Mouse (Mus musculus) forebrain, postnatal 0 days (tissue): ENCODE measurements at regions not wholly inside any gene's neighbourhood (a gene's known extent, or its start where the extent isn't known, plus 50 kb on each side); places are given as distances from the start of the nearest gene placed in this dataset.

ENCODE experiments used
- ATAC-seq: fragments of 200-750 bp; cut with Nextera tagmentation; 2 replicates; pipeline ENCODE4 v1.8.0; 2017; ENCODE audit warnings: mild to moderate bottlenecking, moderate library complexity
- DNase-seq: peaks from one replicate; pipeline ENCODE4 v3.0.0-alpha.2; 2015
- H3K27ac ChIP-seq: fragments of 300-500 bp; sonication (generic); 2 replicates; pipeline ENCODE4 v1.5.1; 2014; ENCODE audit warnings: low read depth, mild to moderate bottlenecking, antibody characterized with exemption, low read length, moderate library complexity, mixed read lengths
- H3K27me3 ChIP-seq: fragments of 300-500 bp; sonication (generic); 2 replicates; pipeline ENCODE4 v1.6.1; 2014; ENCODE audit warnings: mild to moderate bottlenecking, low read length, mixed read lengths; ENCODE audit not compliant: insufficient read depth
- H3K36me3 ChIP-seq: fragments of 300-500 bp; sonication (generic); 2 replicates; pipeline ENCODE4 v1.6.1; 2014; ENCODE audit warnings: mild to moderate bottlenecking, moderate library complexity; ENCODE audit not compliant: insufficient read depth
- H3K4me1 ChIP-seq: fragments of 300-500 bp; sonication (generic); 2 replicates; pipeline ENCODE4 v1.6.1; 2014; ENCODE audit warnings: antibody characterized with exemption; ENCODE audit not compliant: insufficient read depth
- H3K4me2 ChIP-seq: fragments of 300-500 bp; sonication (generic); 2 replicates; pipeline ENCODE4 v1.6.1; 2014; ENCODE audit warnings: low read depth, mild to moderate bottlenecking, moderate library complexity
- H3K4me3 ChIP-seq: fragments of 300-500 bp; sonication (generic); 2 replicates; pipeline ENCODE4 v1.5.1; 2014; ENCODE audit warnings: low read depth, low read length, mixed read lengths
- H3K9ac ChIP-seq: fragments of 300-500 bp; sonication (generic); 2 replicates; pipeline ENCODE4 v1.6.1; 2014; ENCODE audit warnings: mild to moderate bottlenecking
- H3K9me3 ChIP-seq: fragments of 300-500 bp; sonication (generic); 2 replicates; pipeline ENCODE4 v1.6.1; 2016; ENCODE audit warnings: low read length
- CTCF ChIP-seq: sonication (generic); IDR thresholded peaks from 2 replicates; pipeline ENCODE4 v1.5.1; 2016; ENCODE audit warnings: antibody characterized with exemption, control low read depth, low read depth
- WGBS: fragments of 180-500 bp; shearing (Covaris S2); extraction: QIAGEN DNeasy Blood & Tissue Kit; methylation state at CpG from one replicate; pipeline ENCODE4 v1.1.7; 2014; 5-methylcytosine and 5-hydroxymethylcytosine counted together

DNA sequence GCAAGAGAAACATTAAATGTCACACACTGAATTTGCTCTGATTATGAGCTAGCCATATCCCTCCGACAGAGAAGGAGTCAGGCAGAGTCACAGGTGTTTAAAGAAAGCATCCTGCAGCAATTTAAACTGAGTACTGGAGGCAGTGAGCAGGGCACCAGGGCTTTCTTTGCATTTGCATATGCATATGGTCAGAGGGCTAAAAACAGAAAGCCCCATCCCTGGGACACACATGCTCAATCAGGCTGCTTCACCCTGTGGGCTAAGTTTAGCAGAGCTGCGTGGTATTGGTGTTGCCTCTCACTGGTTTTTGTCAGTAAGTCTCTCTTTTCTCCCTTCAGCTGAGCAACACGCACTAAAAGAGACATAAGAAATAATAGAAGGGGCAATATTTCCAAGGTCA, 289.9 kb upstream of the Rps6ka3 start:
- DNase-seq, result no peak
- ATAC-seq, result no peak
- no peak overlapping the region for H3K4me2 ChIP-seq
- H3K4me1 ChIP-seq, result no peaks in the 10 kb centered on the region
- no peak overlapping the region for H3K4me3 ChIP-seq
- no peak overlapping the region for H3K27ac ChIP-seq
- H3K36me3 ChIP-seq, result no peaks in the 10 kb centered on the region
- WGBS, result 50% methylated on average over 3 of the region's 3 CpGs
- H3K9ac ChIP-seq, result no peak overlapping the region
- H3K9me3 ChIP-seq, result no peaks in the 10 kb centered on the region
- H3K27me3 ChIP-seq, result no peaks in the 10 kb centered on the region
- TF ChIP-seq CTCF, result no peak

DNA sequence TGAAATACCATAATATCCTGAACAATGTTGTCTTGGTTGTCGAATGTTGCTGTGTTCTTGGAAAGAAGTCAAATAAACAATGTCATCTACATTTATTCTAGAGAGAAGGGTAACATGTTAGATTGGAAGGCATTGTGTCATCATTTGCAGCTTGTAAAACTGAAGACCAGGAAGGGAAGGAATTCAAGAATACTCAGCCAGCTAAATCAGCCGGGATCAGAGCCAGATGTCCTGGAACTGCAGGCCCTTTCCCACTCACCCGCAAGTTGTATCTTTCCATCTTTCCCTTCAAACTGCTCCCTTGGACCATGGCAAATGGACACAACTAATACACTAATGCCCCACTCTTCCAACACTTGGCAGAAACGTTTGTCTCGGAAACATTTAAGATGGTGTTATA, 288.7 kb upstream of the Rps6ka3 start:
- ATAC-seq (no peak), DNase-seq (peak; percentile 14)
- H3K9me3 ChIP-seq, result no peaks in the 10 kb centered on the region
- H3K9ac ChIP-seq, result 0 out of 2 replicates have a peak overlapping the region, but pooled peaks have one; percentile 3
- WGBS, result 39% methylated on average over 5 of the region's 5 CpGs
- H3K4me2 ChIP-seq, result peak overlapping the region; percentile 34
- H3K36me3 ChIP-seq, result no peaks in the 10 kb centered on the region
- TF ChIP-seq CTCF, result no peak
- H3K27me3 ChIP-seq, result no peaks in the 10 kb centered on the region
- no peaks in the 10 kb centered on the region for H3K4me1 ChIP-seq
- H3K4me3 ChIP-seq, result no peak overlapping the region
- H3K27ac ChIP-seq, result peak overlapping the region; percentile 45; the same call in 1 of the 2 replicates

DNA sequence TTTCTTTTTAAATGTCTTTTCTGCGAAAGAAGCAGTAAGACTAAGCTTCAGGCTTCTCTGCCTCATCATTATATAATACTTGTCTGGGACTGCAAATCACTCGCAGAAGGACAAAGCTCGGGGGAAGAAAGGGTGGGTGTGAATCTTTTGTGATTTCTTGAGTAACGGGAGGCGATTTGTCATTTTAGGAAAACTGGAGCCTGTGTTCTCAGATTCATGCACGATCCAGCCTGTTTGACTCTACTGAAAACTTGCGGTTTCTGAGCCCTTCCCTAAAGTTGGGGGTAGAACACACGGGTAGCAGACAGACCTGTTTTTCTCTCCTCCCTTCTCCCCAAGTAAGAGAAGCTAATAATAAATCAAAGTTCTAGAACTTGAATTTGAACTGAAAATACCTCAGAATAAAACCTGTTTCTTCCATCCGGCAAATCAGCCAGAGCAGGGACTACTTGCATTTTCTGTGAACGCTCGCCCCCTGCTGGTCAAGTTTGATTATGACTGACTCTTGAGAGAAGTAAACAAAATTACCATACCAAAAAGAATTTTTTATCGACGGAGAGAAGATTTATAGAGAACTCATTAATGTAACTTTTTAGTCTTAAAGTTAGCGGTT, 288.2 kb upstream of the Rps6ka3 start:
- Histone ChIP-seq H3K4me3 (peak overlapping the region; percentile 5; the same call in 1 of the 2 replicates), H3K27me3 (no peaks in the 10 kb centered on the region), H3K27ac (peak overlapping the region; percentile 45; the same call in 1 of the 2 replicates), H3K4me1 (no peaks in the 10 kb centered on the region), H3K36me3 (no peaks in the 10 kb centered on the region), H3K9ac (0 out of 2 replicates have a peak overlapping the region, but pooled peaks have one; percentile 3), H3K9me3 (no peaks in the 10 kb centered on the region), H3K4me2 (peak overlapping the region; percentile 34)
- WGBS, result 30% methylated on average over 14 of the region's 14 CpGs
- ATAC-seq (peak; percentile 38; the same call in 1 of the 2 replicates), DNase-seq (peak; percentile 87)
- peak; percentile 70 for TF ChIP-seq CTCF

- Histone ChIP-seq H3K27me3 (no peaks in the 10 kb centered on the region), H3K4me1 (no peaks in the 10 kb centered on the region), H3K36me3 (no peaks in the 10 kb centered on the region), H3K4me3 (no peak overlapping the region; the same call in 1 of the 2 replicates), H3K9ac (peak overlapping the region; percentile 40), H3K9me3 (no peaks in the 10 kb centered on the region), H3K4me2 (peak overlapping the region; percentile 44), H3K27ac (0 out of 2 replicates have a peak overlapping the region, but pooled peaks have one; percentile 15)
- no peak for TF ChIP-seq CTCF
- DNase-seq (peak; percentile 31), ATAC-seq (peak; percentile 62)
- WGBS, result 27% methylated on average over 14 of the region's 14 CpGs
These were observed 287.0 kb upstream of the Rps6ka3 start for GRCm38 (mm10) chrX:158923081-158923561.

GRCm38 (mm10) chrX:158923657-158924489, 286.2 kb upstream of the Rps6ka3 start:
- ATAC-seq (peak; percentile 21; the same call in 1 of the 2 replicates), DNase-seq (peak; percentile 49)
- no peak for TF ChIP-seq CTCF
- H3K4me3 ChIP-seq, result peak overlapping the region; percentile 23
- H3K4me2 ChIP-seq, result peak overlapping the region; percentile 44
- 33% methylated on average over 17 of the region's 17 CpGs for WGBS
- peak overlapping the region; percentile 40 for H3K9ac ChIP-seq
- H3K4me1 ChIP-seq, result no peaks in the 10 kb centered on the region
- H3K36me3 ChIP-seq, result no peaks in the 10 kb centered on the region
- no peaks in the 10 kb centered on the region for H3K27me3 ChIP-seq
- H3K9me3 ChIP-seq, result no peaks in the 10 kb centered on the region
- peak overlapping the region; percentile 57; the same call in 1 of the 2 replicates for H3K27ac ChIP-seq

- H3K9me3 ChIP-seq, result no peaks in the 10 kb centered on the region
- H3K9ac ChIP-seq, result peak overlapping the region; percentile 40
- H3K36me3 ChIP-seq, result no peaks in the 10 kb centered on the region
- ATAC-seq, result peak; percentile 57; the same call in 1 of the 2 replicates
- H3K27me3 ChIP-seq, result no peaks in the 10 kb centered on the region
- no peaks in the 10 kb centered on the region for H3K4me1 ChIP-seq
- H3K27ac ChIP-seq, result peak overlapping the region; percentile 57; the same call in 1 of the 2 replicates
- peak; percentile 67 for DNase-seq
- H3K4me2 ChIP-seq, result peak overlapping the region; percentile 44
- TF ChIP-seq CTCF, result peak; percentile 73
- peak overlapping the region; percentile 23 for H3K4me3 ChIP-seq
- 26% methylated on average over 6 of the region's 6 CpGs for whole genome bisulfite sequencing
These were observed 285.4 kb upstream of the Rps6ka3 start for GRCm38 (mm10) chrX:158924490-158925398.
